Mouse (Mus musculus) ovary, adult 2 months (tissue): ENCODE data around the gene Cacnb3. TPM values are rescaled to one million over a fixed set of nuclear protein-coding genes. Genes with fewer than 3 reads are reported as not detected.

Experiments used
- polyA plus RNA-seq: library from polyadenylated mRNA; depleted of rRNA; stranded (reverse); fragments of >200 nt; gene quantifications from 2 replicates; pipeline ENCODE4 v1.2.3, GENCODE M21; 2012; rRNA removed

Cacnb3 gene
- polyA plus RNA-seq = 122 and 125 TPM in 2 replicates

DNA sequence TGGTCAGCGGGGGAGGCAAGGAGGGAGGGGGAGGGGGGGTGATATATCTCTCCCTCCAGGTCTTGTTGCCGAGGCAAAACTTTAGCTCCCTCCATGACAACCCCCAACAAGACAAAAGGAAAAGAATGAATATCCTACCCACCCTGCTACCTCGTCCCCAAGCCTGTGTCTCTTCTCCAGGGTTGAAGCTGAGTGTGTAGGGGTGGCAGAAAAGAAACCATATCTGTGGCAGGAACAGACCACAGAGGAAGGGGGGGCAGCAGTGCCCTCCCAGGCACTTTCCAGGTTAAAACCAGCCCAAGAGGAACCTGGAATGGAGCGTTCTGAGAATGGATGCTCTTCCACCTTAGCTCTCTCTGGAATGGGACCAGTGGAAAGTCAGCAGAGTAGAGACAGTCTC lies at the start of gene Cacnb3:
TSS of gene Cacnb3 (plus strand) at position 301 of the 400 bp plus-strand sequence.

DNA sequence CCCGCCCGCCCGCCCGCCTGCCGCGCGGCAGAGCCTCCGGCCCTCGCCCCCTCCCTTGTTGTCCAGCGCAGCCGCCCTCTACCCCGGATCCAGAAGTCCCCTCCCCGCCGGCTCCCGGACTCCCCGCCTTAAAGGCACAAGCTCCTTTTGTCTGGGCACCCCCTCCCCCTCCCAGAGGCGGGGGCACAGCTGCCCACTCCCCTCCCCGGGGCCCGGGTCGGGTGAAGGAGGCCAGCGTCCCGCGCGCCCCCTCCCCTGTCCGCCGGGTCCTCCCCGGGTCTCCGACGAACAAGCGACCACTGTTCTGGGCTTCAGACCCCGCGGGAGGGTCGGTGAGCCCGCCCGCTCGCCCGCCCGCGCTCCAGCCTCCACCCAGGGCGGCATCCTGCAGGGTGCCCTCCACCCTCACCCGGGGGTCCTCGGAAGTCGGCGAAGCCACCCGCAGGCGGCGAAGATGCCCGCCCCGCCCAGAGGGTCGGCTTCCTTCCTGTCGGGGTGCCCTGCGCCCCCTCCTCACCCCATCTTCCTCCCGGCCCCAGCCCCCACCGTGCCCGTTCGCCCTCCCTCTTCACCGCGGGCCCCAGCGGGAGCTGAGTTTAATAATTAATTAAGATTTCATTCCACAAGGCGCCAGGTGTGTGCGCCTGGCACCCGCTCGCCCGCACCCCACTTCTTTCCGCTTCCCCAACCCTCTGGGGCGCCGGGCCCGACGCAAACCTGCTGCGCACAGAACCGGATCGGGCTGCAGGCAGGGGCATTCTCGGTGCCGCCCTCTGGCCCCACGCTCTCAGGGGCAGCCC lies 21.1 kb upstream of the Cacnb3 start, which contains the start of gene Adcy6:
TSS of gene Adcy6 (minus strand) at position 746 of the 800 bp plus-strand sequence.

DNA sequence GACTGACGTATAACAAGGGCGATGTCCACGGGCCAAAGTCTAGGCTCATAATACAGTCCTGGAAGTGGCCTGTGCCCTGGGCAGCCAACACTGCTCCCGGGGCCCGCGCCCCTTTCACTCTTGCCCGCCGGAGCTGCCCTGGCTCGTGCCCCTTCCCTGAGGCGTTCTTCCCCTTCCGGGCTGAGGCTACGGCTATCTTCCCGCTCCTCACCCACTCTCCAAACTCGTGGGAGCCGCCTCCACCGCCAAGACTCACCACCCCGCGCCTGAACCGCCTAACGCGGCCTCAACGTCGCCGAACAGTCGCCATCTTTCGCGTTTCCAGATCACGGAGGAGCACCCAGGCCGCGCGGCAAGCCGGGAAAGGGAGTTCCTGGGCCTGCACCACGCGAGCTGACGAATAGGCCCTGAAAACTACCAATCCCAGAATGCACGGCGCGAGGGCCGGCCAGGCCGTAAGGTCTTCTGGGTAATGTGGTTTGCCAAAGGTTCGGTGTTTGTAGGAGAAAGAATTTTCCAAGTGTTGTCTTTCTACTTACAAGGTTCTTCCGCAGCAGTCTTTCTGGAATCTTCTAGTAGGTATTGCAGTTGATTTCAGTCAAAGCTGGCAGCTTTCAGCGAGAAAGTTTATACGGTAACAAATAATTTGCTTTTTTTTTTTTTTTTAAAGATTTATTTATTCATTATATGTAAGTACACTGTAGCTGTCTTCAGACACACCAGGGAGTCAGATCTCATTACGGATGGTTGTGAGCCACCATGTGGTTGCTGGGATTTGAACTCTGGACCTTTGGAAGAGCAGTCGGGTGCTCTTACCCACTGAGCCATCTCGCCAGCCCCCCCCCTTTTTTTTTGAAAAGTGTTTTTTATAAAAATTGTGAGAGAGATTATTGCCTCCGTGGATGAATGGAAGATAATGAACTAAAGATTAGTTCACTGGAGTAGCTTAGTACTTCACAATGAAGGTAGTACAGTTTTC lies 32.2 kb downstream of the Cacnb3 start, which contains the start of gene Ddx23:
TSS of gene Ddx23 (minus strand) at position 328 of the 979 bp plus-strand sequence.

DNA sequence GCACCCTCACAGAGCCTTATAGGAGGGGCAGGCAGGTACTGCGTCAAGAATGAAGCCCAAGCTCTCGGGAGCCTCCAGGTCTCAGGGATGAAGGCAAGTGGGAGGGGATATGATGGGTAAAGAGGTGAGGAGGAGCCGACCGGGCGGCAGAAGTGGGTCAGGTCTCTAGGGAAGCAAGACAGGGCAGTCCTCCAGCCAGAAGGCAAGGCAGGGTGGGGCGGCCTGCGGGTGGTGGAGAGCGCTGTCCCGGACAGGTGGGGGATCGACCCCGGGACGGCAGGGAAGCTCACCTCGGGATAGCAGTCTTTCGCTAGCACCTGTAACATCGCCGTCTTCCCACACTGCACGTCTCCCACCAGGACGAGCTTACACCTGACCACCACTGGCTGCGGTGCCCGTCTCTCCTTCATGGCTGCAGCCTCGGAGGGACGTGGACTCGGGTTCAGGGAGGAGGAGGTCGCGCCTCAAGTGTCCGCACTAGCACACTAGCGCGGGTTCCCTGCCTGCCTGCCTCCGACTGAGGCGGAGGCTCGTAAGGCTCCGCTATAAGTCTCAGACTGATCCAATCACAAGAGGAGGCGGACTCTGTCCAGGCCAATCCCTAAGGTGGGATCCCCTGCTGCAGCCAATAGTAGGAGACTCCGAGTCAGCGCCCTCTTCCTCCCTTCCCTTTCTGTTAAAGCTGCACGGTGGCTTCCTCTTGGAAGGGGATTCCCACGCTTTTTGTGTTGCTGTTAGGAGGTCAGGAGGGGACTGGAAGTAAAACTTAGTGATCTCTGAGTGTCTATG lies 46.5 kb downstream of the Cacnb3 start, which contains the start of gene Rnd1:
TSS of gene Rnd1 (minus strand) at position 522 of the 789 bp plus-strand sequence.

Other genes starting within 250 kb of the Cacnb3 start
- not detected in 2 replicates for gene Olfr283, start 249.9 kb upstream of the Cacnb3 start, polyA plus RNA-seq
- not detected in 2 replicates for gene Olfr282, start 199.6 kb upstream of the Cacnb3 start, polyA plus RNA-seq
- gene Olfr281, start 178.3 kb upstream of the Cacnb3 start, polyA plus RNA-seq = not detected in 2 replicates
- gene OR5BS1P, start 160.9 kb upstream of the Cacnb3 start, polyA plus RNA-seq = not detected in 2 replicates
- gene Lalba, start 148.1 kb upstream of the Cacnb3 start, polyA plus RNA-seq = not detected in 2 replicates
- not detected in 2 replicates for gene Olfr279, start 138.4 kb upstream of the Cacnb3 start, polyA plus RNA-seq
- 40.8 and 48.7 TPM in 2 replicates for gene Kansl2, start 96.6 kb upstream of the Cacnb3 start, polyA plus RNA-seq
- 14.3 and 16.6 TPM in 2 replicates for gene Ccnt1, start 59.9 kb upstream of the Cacnb3 start, polyA plus RNA-seq
- gene 4930415O20Rik, start 59.8 kb upstream of the Cacnb3 start, polyA plus RNA-seq = 0.99 TPM in 1 of 2 replicates, not detected in the other
- gene Adcy6, start 20.8 kb upstream of the Cacnb3 start, polyA plus RNA-seq = 92.3 and 95.3 TPM in 2 replicates
- gene Ddx23, start 32.1 kb downstream of the Cacnb3 start, polyA plus RNA-seq = 36.2 and 37.9 TPM in 2 replicates
- gene Rnd1, start 46.6 kb downstream of the Cacnb3 start, polyA plus RNA-seq = 2.1 and 2.6 TPM in 2 replicates
- gene Ccdc65, start 77.4 kb downstream of the Cacnb3 start, polyA plus RNA-seq = 6.3 and 7.8 TPM in 2 replicates
- gene Fkbp11, start 97.4 kb downstream of the Cacnb3 start, polyA plus RNA-seq = 28.3 and 37.1 TPM in 2 replicates
- 143 and 148 TPM in 2 replicates for gene Arf3, start 132.4 kb downstream of the Cacnb3 start, polyA plus RNA-seq
- 104 and 226 TPM in 2 replicates for gene Wnt10b, start 147.3 kb downstream of the Cacnb3 start, polyA plus RNA-seq
- 0.14 and 0.35 TPM in 2 replicates for gene Wnt1, start 159.0 kb downstream of the Cacnb3 start, polyA plus RNA-seq
- 0.07 TPM in 1 of 2 replicates, not detected in the other for gene Ddn, start 178.7 kb downstream of the Cacnb3 start, polyA plus RNA-seq
- gene Prkag1, start 200.7 kb downstream of the Cacnb3 start, polyA plus RNA-seq = 51.7 and 70.0 TPM in 2 replicates
- 33.6 and 36.2 TPM in 2 replicates for gene Kmt2d, start 240.4 kb downstream of the Cacnb3 start, polyA plus RNA-seq